Mouse (Mus musculus): ENCODE results near the gene Ldlrad3. TPM values are rescaled to one million over a fixed set of nuclear protein-coding genes. Genes with fewer than 3 reads are reported as not detected.

The Ldlrad3 gene
- total and polyA plus RNA-seq, 3 experiments = 3.3 to 4.8 (median 3.8) TPM

- no peak for DNase-seq
- H3K27ac ChIP-seq = no peak overlapping the region
- H3K4me1 ChIP-seq (ENCODE audit: control insufficient read depth, insufficient read depth, low read length) = peaks cover 3% of the 10 kb centered on the region
- H3K27me3 ChIP-seq (ENCODE audit: control insufficient read depth, insufficient read depth, low read length) = no peaks in the 10 kb centered on the region
- TF ChIP-seq POLR2A (IDR thresholded peaks at IDR 0.05; ENCODE audit: insufficient read depth, low read depth, low read length) (no peak), CTCF (IDR thresholded peaks at IDR 0.05) (no peak), EP300 (IDR thresholded peaks at IDR 0.05; ENCODE audit: insufficient read depth, low read depth, low read length) (no peak)
- no peak overlapping the region for H3K9ac ChIP-seq (ENCODE audit: low read depth, low read length)
- no peak overlapping the region for H3K4me3 ChIP-seq
- 67% methylated on average over 2 of the region's 2 CpGs for WGBS
- H3K36me3 ChIP-seq (ENCODE audit: control insufficient read depth, insufficient read depth, low read length) = no peaks in the 10 kb centered on the region; the same call in 1 of the 2 replicates
- no peaks in the 10 kb centered on the region; the same call in 1 of the 2 replicates for H3K79me2 ChIP-seq (replicated peaks; ENCODE audit: control insufficient read depth, insufficient read depth, low read length)
- intact Hi-C loops (cut with DNase I) = no loop called here
These were observed 4.7 kb downstream of the Ldlrad3 start for GRCm38 (mm10) chr2:102181459-102181858.

GRCm38 (mm10) chr2:102176434-102176772, 9.8 kb downstream of the Ldlrad3 start:
- TF ChIP-seq EP300 (IDR thresholded peaks at IDR 0.05; ENCODE audit: insufficient read depth, low read depth, low read length) (no peak), POLR2A (IDR thresholded peaks at IDR 0.05; ENCODE audit: insufficient read depth, low read depth, low read length) (no peak), CTCF (IDR thresholded peaks at IDR 0.05) (no peak)
- H3K4me1 ChIP-seq (ENCODE audit: control insufficient read depth, insufficient read depth, low read length) = no peaks in the 10 kb centered on the region; the same call in 1 of the 2 replicates
- no peak for DNase-seq
- no peak overlapping the region for H3K4me3 ChIP-seq
- intact Hi-C loops (cut with DNase I) = no loop called here
- H3K36me3 ChIP-seq (ENCODE audit: control insufficient read depth, insufficient read depth, low read length) = no peaks in the 10 kb centered on the region; the same call in 1 of the 2 replicates
- peaks cover 3% of the 10 kb centered on the region for H3K79me2 ChIP-seq (replicated peaks; ENCODE audit: control insufficient read depth, insufficient read depth, low read length)
- 74% methylated on average over 5 of the region's 5 CpGs for WGBS
- H3K9ac ChIP-seq (ENCODE audit: low read depth, low read length) = no peak overlapping the region
- H3K27me3 ChIP-seq (ENCODE audit: control insufficient read depth, insufficient read depth, low read length) = no peaks in the 10 kb centered on the region
- H3K27ac ChIP-seq = no peak overlapping the region; the same call in 1 of the 2 replicates

DNA sequence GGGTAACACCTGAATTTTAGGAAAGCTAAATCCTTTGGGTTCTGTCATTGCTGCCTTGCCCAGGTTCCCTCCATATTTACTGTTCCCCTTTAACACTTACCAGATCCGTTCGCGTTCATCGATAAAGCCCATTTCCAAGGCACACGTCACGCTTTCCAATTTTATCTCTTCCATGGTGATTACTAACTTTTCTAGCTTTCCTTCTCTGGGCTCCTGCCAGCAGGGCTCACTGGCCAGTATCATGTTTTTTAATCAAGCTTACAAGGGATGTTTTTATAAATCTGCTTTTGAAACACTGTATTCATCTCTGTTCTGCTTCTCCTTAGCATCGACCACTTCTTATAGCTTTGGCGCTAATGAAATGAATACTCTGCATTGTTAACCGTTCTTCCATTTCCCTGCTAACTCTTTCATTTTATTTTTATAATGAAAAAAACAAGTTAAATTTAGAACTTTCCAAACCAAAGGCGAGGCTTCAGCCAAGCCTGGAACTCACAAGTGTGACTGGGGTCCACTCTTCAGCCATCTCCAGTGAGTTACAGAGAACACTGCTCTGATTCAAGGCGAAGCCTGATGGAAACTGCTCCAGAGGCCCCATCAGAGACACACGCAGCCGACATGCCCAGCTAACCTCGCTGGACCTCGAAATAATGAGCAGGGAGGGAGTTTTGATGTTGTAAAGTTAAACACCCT, 10.3 kb downstream of the Ldlrad3 start:
- no peak for TF ChIP-seq EP300 (IDR thresholded peaks at IDR 0.05; ENCODE audit: insufficient read depth, low read depth, low read length)
- TF ChIP-seq CTCF (IDR thresholded peaks at IDR 0.05) = no peak
- TF ChIP-seq POLR2A (IDR thresholded peaks at IDR 0.05; ENCODE audit: insufficient read depth, low read depth, low read length) = no peak
- intact Hi-C loops (cut with DNase I) = no loop called here
- 73% methylated on average over 15 of the region's 15 CpGs for WGBS
- no peak overlapping the region; the same call in 1 of the 2 replicates for H3K27ac ChIP-seq
- no peaks in the 10 kb centered on the region; the same call in 1 of the 2 replicates for H3K4me1 ChIP-seq (ENCODE audit: control insufficient read depth, insufficient read depth, low read length)
- no peaks in the 10 kb centered on the region for H3K27me3 ChIP-seq (ENCODE audit: control insufficient read depth, insufficient read depth, low read length)
- peaks cover 3% of the 10 kb centered on the region for H3K79me2 ChIP-seq (replicated peaks; ENCODE audit: control insufficient read depth, insufficient read depth, low read length)
- no peak overlapping the region for H3K9ac ChIP-seq (ENCODE audit: low read depth, low read length)
- H3K36me3 ChIP-seq (ENCODE audit: control insufficient read depth, insufficient read depth, low read length) = no peaks in the 10 kb centered on the region; the same call in 1 of the 2 replicates
- no peak overlapping the region for H3K4me3 ChIP-seq
- no peak for DNase-seq

- intact Hi-C loops (cut with DNase I) = no loop called here
- no peaks in the 10 kb centered on the region for H3K27me3 ChIP-seq (ENCODE audit: control insufficient read depth, insufficient read depth, low read length)
- 93% methylated on average over 4 of the region's 4 CpGs for WGBS
These were observed 13.7 kb downstream of the Ldlrad3 start for GRCm38 (mm10) chr2:102172458-102172857.

DNA sequence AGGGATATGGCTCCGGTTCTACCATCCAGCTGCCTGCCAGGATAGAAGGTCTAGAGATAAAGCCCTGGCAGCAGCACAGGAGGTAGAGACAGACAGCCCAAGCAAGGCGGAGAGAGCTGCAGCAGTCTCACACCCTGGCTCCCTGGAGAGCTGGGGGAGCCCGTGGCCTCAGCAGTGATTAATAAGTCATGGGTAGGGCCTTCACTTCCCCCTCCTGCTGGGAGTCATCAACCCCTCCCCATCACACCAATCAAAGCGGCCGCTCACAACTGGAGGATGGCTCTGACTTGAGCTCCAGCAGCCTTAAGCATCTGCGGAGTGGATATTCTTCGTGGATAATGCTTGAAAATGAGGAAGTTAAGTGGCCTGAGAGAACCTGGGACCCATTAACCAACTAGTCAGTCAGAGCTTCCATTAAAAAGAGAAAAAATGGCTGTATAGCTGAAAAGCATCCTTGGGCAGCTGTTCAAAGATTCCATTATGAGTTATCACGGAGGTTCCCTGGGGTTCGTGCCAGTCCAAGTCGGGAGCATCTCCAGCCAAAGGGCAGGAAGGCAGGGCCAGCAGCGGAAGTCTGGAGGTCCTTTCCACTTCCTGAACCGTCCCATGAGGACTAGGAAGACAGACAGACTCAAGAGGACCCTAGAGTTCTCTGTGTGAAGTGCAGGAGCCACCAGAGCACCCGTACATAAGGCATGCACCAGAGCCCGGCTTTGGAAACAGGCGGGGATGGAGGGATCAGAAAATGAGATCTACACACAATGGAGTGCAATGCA, 19.4 kb downstream of the Ldlrad3 start:
- Histone ChIP-seq H3K27ac (no peak overlapping the region), H3K9ac (ENCODE audit: low read depth, low read length) (no peak overlapping the region), H3K79me2 (replicated peaks; ENCODE audit: control insufficient read depth, insufficient read depth, low read length) (no peaks in the 10 kb centered on the region), H3K36me3 (ENCODE audit: control insufficient read depth, insufficient read depth, low read length) (no peaks in the 10 kb centered on the region), H3K4me1 (ENCODE audit: control insufficient read depth, insufficient read depth, low read length) (peaks cover 7% of the 10 kb centered on the region), H3K4me3 (no peak overlapping the region), H3K27me3 (ENCODE audit: control insufficient read depth, insufficient read depth, low read length) (no peaks in the 10 kb centered on the region)
- WGBS = 29% methylated on average over 15 of the region's 15 CpGs
- TF ChIP-seq POLR2A (IDR thresholded peaks at IDR 0.05; ENCODE audit: insufficient read depth, low read depth, low read length) (no peak), CTCF (IDR thresholded peaks at IDR 0.05) (peak; percentile 39), EP300 (IDR thresholded peaks at IDR 0.05; ENCODE audit: insufficient read depth, low read depth, low read length) (no peak)
- peak; percentile 29 to 33 for DNase-seq
- intact Hi-C loops (cut with DNase I) = no loop called here

More at GRCm38 (mm10) chr2:102172458-102172857, 13.7 kb downstream of the Ldlrad3 start:
- no peak for DNase-seq
- Histone ChIP-seq H3K9ac (ENCODE audit: low read depth, low read length) (no peak overlapping the region), H3K79me2 (replicated peaks; ENCODE audit: control insufficient read depth, insufficient read depth, low read length) (peaks cover 3% of the 10 kb centered on the region; the same call in 1 of the 2 replicates), H3K4me1 (ENCODE audit: control insufficient read depth, insufficient read depth, low read length) (no peaks in the 10 kb centered on the region; the same call in 1 of the 2 replicates), H3K36me3 (ENCODE audit: control insufficient read depth, insufficient read depth, low read length) (no peaks in the 10 kb centered on the region), H3K4me3 (no peak overlapping the region), H3K27ac (no peak overlapping the region)
- TF ChIP-seq EP300 (IDR thresholded peaks at IDR 0.05; ENCODE audit: insufficient read depth, low read depth, low read length) (no peak), CTCF (IDR thresholded peaks at IDR 0.05) (no peak), POLR2A (IDR thresholded peaks at IDR 0.05; ENCODE audit: insufficient read depth, low read depth, low read length) (no peak)
